Mouse (Mus musculus) mesoderm, embryonic 11.5 days (tissue): ENCODE measurements around the gene Zfp800.
A peak's percentile ranks its signal among the peaks of the same experiment; 100 is the strongest.

ENCODE experiments used
- DNase-seq: peaks from one replicate; pipeline ENCODE4 v3.0.0-alpha.2; 2012; ENCODE audit warnings: low read depth, low spot score

Gene Zfp800

DNA sequence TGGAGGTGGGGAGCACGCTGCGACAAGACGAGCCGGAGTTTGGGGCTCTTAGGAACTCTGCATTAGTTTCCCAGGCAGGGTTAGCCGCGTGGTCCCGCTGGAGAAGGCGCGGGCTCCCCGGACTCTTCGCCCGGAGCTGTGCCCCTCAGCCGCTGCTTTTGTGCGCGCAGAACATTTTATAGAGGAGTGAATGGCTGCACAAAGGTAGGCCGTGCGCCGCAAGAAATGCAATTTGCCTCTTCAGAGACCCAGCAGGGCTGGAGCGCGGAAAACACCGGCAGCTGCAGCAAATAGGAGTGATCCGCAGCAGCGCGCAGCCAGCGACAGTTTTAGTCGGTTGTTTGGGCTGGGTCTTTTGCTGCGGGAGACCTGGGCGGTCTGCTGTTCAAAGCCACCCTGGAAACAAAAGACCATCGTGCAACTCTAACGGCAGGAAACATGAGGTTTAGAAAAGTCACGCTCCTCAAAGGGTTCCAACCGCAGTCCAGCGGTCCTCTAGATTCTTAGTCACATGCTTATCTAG, at the start of gene Zfp800:
Gene Zfp800, minus strand, starts transcription at position 325 of the 523 bp plus-strand sequence.
- peak; percentile 44 for DNase-seq

DNA sequence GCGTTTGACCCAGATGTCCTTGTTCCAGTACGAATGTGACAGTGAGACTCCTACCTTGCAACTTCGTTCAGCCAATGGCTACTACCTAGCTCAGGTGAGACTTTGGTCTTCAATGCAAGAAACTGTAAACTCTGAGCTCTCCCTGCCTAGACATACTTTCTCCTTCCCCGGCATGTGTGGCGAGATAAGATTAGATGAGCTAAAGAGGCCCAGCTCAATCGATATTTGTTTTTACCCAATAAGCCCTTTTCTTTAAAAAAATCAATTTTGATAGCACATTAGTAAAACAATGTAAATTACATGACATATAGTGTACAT, 33.7 kb upstream of the Zfp800 start:
- no peak for DNase-seq

DNA sequence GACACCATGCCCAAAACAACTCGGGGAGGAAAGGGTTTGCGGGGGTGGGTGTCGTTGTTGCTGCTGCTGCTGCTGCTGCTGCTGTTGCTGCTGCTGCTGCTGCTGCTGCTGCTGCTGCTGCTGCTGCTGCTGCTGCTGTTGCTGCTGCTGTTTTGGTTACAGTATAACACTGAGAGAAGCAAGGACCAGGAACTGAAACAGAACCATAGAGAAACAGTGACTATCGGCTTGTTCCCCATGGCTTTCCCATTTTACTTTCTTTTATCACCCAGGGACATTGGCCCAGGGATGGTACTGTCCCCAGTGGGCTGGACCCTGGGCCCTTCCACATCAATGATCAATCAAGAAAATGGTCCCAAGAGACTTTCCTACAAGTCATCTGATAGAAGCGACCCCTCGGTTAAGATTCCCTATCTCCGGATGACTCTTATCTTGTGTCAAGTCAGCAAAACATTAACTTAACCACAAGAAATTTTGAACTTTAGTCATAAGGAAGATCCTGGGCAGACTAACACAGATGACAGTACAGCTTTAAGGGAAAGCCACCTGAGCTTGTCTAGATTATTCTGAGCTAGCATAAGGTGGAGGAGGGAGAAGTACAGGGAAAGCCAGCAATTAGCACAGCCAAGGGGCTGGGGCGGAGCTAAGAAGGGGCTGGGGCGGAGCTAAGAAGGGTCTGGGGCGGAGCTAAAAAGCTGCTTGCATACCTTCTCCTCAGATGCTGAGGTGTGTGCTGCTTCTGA, 33.2 kb upstream of the Zfp800 start:
- no peak for DNase-seq

- DNase-seq = no peak
Measured at GRCm38 (mm10) chr6:28429870-28430269, 32.1 kb upstream of the Zfp800 start.

- DNase-seq = no peak
Measured at GRCm38 (mm10) chr6:28428290-28428689, 30.5 kb upstream of the Zfp800 start, which contains the start of gene Gcc1. Gene Gcc1 (minus strand): TSS chr6:28428390.

DNA sequence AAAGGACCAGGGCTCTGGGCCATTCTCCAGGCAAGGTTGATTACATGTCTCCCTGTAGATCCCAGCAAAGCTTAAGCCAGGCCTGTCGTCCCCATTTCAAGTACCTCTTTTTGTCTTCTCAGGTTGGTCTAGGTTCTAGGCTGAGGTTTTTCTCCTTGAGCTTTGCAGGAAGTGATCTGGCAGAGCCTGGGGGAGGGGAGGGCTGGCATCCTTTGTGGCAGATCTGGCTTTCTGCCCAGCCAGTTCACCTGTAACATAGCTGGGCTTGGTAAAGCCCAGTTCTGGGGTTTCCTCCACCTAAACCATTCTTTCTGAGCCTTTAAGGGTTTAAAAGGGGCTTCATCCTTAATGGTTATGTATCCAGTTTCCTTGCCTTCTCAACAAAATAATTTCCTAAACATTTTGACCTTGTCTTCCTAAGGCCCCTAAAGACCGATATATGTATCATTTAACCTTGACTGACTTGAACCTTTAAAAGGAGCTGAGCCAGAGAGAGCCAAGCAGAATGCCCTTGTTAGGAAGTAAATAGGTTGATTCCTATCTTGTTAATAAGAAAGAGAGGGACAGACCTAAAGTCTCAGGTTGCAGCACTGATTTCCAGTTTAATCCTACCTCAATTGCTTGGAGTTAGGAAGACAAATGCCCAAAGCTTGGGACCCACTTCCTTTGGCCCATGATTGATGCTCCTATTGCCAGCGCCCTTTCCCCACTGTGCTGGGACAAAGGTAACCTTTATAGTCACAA, 29.5 kb upstream of the Zfp800 start, which contains the start of gene Fscn3:
Gene Fscn3, plus strand, starts transcription at position 694 of the 744 bp plus-strand sequence.
- no peak for DNase-seq

GRCm38 (mm10) chr6:28425019-28425418, 27.2 kb upstream of the Zfp800 start:
- no peak for DNase-seq

GRCm38 (mm10) chr6:28423767-28424695, 26.2 kb upstream of the Zfp800 start:
- DNase-seq = peak; percentile 33

DNA sequence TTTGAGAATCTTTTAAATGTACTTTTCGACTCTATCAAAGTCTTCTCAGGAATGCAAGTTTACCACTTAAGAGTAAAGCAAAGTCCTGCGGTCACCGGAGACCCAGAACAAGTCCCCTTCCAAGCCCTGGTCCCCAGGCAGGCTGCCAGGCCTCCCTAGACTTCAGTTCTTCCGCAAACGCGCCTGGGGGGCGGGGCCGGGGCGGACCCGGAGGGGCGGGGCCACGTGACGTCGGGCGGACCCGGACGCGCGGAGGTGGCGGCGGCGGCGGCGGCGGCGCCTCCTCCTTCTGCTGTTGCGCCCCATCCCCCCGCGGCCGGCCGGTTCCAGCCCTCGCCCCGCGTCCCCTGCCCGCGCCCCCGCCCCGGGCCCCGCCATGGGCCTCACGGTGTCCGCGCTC, 25.5 kb upstream of the Zfp800 start, which contains the start of gene Arf5:
Gene Arf5, plus strand, starts transcription at position 248 of the 400 bp plus-strand sequence.
- DNase-seq = peak; percentile 78

DNA sequence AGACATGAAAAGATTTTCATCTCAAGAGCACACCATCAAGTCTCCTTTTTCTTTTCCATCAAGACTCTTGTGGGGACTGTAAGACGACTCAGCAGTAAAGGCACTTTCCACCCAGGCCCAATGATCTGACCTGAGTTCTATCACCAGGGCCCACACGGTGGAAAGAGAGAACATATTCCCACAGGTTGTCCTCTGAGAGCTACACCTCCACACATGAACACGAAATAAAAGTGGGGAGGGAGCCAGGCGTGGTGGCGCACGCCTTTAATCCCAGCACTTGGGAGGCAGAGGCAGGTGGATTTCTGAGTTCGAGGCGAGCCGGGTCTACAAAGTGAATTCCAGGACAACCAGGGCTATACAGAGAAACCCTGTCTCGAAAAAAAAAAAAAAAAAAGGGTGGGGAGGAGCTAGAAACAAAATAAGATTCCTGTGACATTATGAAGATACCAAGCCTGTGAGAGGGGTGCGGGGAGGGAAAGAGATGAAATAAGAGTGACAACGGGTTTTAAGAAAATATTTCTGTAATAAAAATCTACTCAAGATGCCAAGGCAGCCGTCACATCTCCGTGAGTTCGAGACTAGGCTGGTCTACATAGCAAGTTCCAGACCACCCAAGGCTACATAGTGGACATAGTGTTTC, 25.0 kb upstream of the Zfp800 start:
- no peak for DNase-seq

GRCm38 (mm10) chr6:28421469-28422000, 23.7 kb upstream of the Zfp800 start:
- DNase-seq = peak; percentile 90

- no peak for DNase-seq
Measured at GRCm38 (mm10) chr6:28420865-28421264, 23.1 kb upstream of the Zfp800 start.

DNA sequence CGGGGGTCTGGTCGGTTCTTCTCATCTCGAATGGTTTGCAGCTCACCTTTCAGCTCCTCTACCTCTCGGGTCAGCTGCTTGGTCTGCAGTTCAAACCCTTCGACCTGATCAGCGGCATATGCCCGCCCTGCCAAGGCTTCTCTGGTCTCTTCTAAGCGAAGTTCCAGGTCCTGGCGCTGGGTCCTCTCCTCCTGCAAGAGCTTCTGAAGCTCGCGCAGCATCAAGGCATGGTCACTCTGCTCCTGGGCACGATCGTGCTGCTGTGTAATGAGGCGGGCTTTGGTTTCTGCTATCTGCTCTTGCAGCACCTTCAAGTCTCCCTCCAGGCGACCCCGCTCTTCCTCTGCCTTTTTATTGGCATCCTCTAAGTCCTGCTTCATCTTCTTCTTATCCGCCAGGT, 22.6 kb upstream of the Zfp800 start:
- DNase-seq = no peak

DNA sequence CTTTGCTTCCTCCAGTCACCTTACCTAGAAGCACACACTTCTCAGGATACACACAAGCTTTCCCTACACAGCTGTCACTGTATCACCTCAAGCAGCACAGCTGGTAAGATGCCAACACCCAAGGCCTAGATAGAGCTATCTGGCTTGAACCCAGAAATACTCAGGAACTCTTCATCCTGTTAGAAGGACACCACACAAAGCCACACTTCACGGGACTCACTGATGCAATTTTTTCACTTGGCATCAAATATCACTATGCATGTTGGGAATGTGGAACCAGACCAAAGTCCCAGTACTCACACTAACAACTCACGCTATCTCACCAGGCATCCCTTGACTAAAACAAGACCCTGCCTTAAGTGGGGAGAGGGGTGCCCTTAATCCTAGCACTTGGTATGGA, 21.9 kb upstream of the Zfp800 start:
- no peak for DNase-seq

DNA sequence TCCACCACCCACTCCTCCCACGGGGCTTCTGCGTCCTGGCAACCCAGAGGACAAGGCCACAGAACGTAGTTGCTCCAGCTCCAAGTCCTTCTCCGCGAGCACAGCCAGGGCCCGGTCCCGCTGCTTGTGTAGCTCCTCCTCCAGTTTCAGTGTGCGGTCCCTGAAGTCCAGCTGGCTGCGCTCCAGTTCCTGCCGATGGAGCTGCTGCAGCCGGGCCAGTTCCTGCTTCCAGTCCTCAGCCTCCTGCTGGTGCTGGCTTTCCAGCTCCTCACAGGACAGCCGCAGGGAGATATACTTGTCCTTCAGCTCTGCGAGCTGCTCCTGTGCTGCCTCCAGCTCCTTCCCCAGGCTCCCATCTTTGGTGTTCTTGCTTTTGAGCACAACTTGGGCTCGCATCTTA, 20.6 kb upstream of the Zfp800 start:
- DNase-seq = no peak

DNA sequence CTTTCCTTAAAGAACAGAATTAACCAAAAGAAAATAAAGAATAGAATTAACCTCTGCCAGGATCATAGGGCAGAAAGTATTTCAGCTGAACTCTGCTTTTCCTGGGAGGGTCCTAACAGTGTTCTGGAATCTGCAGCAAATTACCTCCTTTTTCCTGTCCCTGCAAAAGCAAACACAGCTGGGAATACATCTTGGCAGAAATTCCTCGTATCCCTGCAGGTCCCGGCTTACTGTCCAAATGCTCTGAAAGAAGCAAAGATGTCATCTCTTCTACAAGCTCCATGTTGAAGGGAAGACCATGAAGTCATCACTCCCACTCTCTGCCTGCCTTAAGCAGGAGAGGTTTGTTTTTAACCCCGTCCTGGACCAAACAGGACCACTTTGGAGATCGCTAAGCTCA, 19.2 kb upstream of the Zfp800 start:
- no peak for DNase-seq

DNA sequence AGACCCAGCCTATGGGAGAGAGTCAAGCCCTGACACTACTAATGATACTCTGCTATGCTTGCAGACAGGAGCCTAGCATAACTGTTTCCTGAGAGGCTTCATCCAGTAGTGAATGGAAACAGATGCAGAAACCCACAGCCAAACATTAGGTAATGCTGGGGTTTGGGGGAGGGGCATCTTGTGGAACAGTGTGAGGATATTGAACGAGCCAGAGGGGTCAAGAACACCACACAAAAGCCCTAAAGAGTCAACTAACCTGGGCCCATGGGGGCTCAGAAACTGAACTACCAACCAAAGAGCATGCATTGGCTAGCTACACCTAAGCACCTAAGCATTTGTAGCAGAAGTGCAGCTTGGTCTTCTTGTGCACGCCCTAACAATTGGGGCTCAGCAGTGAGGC, 13.4 kb upstream of the Zfp800 start:
- DNase-seq = no peak

GRCm38 (mm10) chr6:28410053-28410452, 12.2 kb upstream of the Zfp800 start:
- DNase-seq = no peak

DNA sequence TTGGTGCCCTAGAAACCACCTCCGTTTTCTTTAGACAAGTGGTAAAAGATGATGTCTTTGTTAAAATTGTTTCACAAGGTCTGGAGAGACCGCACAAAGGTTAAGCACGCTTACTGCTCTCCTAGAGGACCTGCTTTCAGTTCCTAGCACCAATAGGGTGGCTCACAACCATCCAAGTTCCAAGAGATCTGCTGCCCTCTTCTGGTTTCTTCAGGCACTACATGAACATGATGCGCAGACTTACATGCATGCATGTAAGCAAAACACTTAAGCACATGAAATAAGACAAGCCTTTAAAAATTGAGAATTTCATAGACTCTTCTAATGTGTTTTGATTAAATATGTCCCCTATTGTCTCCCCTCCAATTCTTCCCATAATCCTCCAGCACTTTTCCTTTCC, 2.0 kb upstream of the Zfp800 start:
- no peak for DNase-seq

- no peak for DNase-seq
Measured at GRCm38 (mm10) chr6:28398726-28399125, 921 bp upstream of the Zfp800 start.
